8 mouse cellular contexts compared by ENCODE assay signal in genomic region chr13:49607714-49608113, GRCm38 (mm10). TPM values are rescaled to one million over a fixed set of nuclear protein-coding genes. Genes with fewer than 3 reads are reported as not detected.
DNase-seq lines count a peak whose midpoint lies in the region; ATAC-seq and TF ChIP-seq lines count a peak whose summit lies in the region.

Gene Ogn, plus strand, starts transcription at chr13:49608046.

- H3K4me2 ChIP-seq in liver, embryonic 12.5 days: no peak within 1 kb of the TSS
- H3K4me2 ChIP-seq in intestine, embryonic 16.5 days (ENCODE audit: low read depth, low read length): no peak within 1 kb of the TSS

- H3K4me1 ChIP-seq in liver, adult 2 months (ENCODE audit: control insufficient read depth, insufficient read depth, low read length): no peaks in the 10 kb centered on the region
- H3K4me1 ChIP-seq in liver, embryonic 12.5 days: no peaks in the 10 kb centered on the region
- H3K4me1 ChIP-seq in intestine, embryonic 16.5 days (ENCODE audit: control insufficient read depth, insufficient read depth, low read length): no peaks in the 10 kb centered on the region

- WGBS in liver, adult 2 months: 83% methylated on average over 4 of the region's 4 CpGs
- 88% methylated on average over 4 of the region's 4 CpGs for WGBS in liver, embryonic 12.5 days (ENCODE audit: insufficient replicate concordance)
- WGBS in intestine, embryonic 16.5 days: 53% methylated on average over 4 of the region's 4 CpGs

- H3K79me2 ChIP-seq in liver, adult 2 months (ENCODE audit: control insufficient read depth, insufficient read depth, low read length): no peaks in the 10 kb centered on the region

- no peak for TF ChIP-seq POLR2A in liver, adult 2 months (IDR thresholded peaks at IDR 0.05; ENCODE audit: extremely low read depth, insufficient read depth, low read length)

- H3K4me3 ChIP-seq in liver, adult 2 months (ENCODE audit: insufficient read depth, low read depth, low read length): no peak within 1 kb of the TSS
- H3K4me3 ChIP-seq in liver, embryonic 12.5 days: no peak within 1 kb of the TSS
- H3K4me3 ChIP-seq in gastrocnemius, adult 2 months: peak within 1 kb of the TSS; percentile 62
- H3K4me3 ChIP-seq in intestine, embryonic 16.5 days (ENCODE audit: low read length): peak within 1 kb of the TSS; percentile 42

- H3K27me3 ChIP-seq in liver, adult 2 months (ENCODE audit: control insufficient read depth, insufficient read depth, low read length): no peaks in the 10 kb centered on the region
- no peaks in the 10 kb centered on the region for H3K27me3 ChIP-seq in liver, embryonic 12.5 days (replicated peaks)
- no peaks in the 10 kb centered on the region for H3K27me3 ChIP-seq in intestine, embryonic 16.5 days (replicated peaks; ENCODE audit: control insufficient read depth, insufficient read depth, low read length)

- no peak for ATAC-seq in liver, embryonic 12.5 days
- peak; percentile 58; the same call in 1 of the 2 replicates for ATAC-seq in intestine, embryonic 16.5 days
- no peak for ATAC-seq in CD4-positive, CD25-positive, alpha-beta regulatory T cell, adult 4 months

- H3K9ac ChIP-seq in liver, adult 2 months (ENCODE audit: low read depth, low read length): no peak within 1 kb of the TSS
- H3K9ac ChIP-seq in liver, embryonic 12.5 days: no peak within 1 kb of the TSS
- no peak within 1 kb of the TSS for H3K9ac ChIP-seq in intestine, embryonic 16.5 days (ENCODE audit: low read depth, low read length)

- H3K9me3 ChIP-seq in liver, embryonic 12.5 days (replicated peaks): no peaks in the 10 kb centered on the region
- no peaks in the 10 kb centered on the region for H3K9me3 ChIP-seq in intestine, embryonic 16.5 days (ENCODE audit: control insufficient read depth, low read length)

- intact Hi-C loops in gastrocnemius, adult 2 months (cut with DNase I): no loop called here

- peak; percentile 23 for DNase-seq in liver, adult 2 months (ENCODE audit: extremely low read depth, low read depth, low spot score)
- peak; percentile 32 for DNase-seq in gastrocnemius, adult 2 months
- peak; percentile 21 to 23 for DNase-seq in lung, postnatal 4 days
- no peak for DNase-seq in layer of hippocampus, postnatal 25 days (ENCODE audit: extremely low spot score in 1 of 2, low spot score in 1 of 2)
- no peak for DNase-seq in thymus, postnatal 10 days (ENCODE audit: low spot score in 2 of 2)

- no peak for TF ChIP-seq CTCF in liver, adult 2 months (IDR thresholded peaks at IDR 0.05; ENCODE audit: low read depth, low read length)
- no peak for TF ChIP-seq CTCF in gastrocnemius, adult 2 months (IDR thresholded peaks at IDR 0.05)

- H3K27ac ChIP-seq in liver, adult 2 months (replicated peaks; ENCODE audit: insufficient read depth, low read depth, low read length): no peak within 1 kb of the TSS
- H3K27ac ChIP-seq in liver, embryonic 12.5 days: no peak within 1 kb of the TSS
- peak within 1 kb of the TSS; percentile 81 for H3K27ac ChIP-seq in gastrocnemius, adult 2 months
- peak within 1 kb of the TSS; percentile 51 for H3K27ac ChIP-seq in intestine, embryonic 16.5 days (ENCODE audit: low read length)

- no peaks in the 10 kb centered on the region for H3K36me3 ChIP-seq in liver, adult 2 months (ENCODE audit: control insufficient read depth, insufficient read depth, low read length)
- peaks cover 3% of the 10 kb centered on the region; the same call in 1 of the 2 replicates for H3K36me3 ChIP-seq in liver, embryonic 12.5 days
- H3K36me3 ChIP-seq in intestine, embryonic 16.5 days (ENCODE audit: control insufficient read depth, insufficient read depth, low read length): no peaks in the 10 kb centered on the region

RNA-seq across cellular contexts. Expression of gene Ogn, which starts in this region (rescaled TPM):
- 1.9 and 2.4 TPM in 2 replicates for total RNA-seq in liver, adult 2 months (2014; rRNA removed)
- 0.23 and 0.47 TPM in 2 replicates for polyA plus RNA-seq in liver, adult 2 months (2012; rRNA removed)
- polyA plus RNA-seq in liver, embryonic 12.5 days (2016; fragmentation: Nextera tagmentation; extraction: Ambion mirVana): 2.0 and 2.7 TPM in 2 replicates
- total RNA-seq in gastrocnemius, adult 2 months (2021): 10 to 100 TPM; 21.3 to 46.8 TPM
- 58.7 and 60.5 TPM in 2 replicates for polyA plus RNA-seq in intestine, embryonic 16.5 days (2015; fragmentation: Nextera tagmentation; extraction: Ambion mirVana)
- total RNA-seq in layer of hippocampus, postnatal 25 days (2021): 1 to 10 TPM; 2.5 to 2.9 TPM
- under 1 TPM; 0.16 to 0.30 TPM for polyA plus RNA-seq in CD4-positive, CD25-positive, alpha-beta regulatory T cell, adult 4 months (2017; shearing (Covaris generic))

Comparison
In these comparisons a context has a peak if more than half of its experiments do, and no peak if none do; other contexts are left out.
1. RNA of gene Ogn (polyA plus RNA-seq): 58.7 to 60.5 TPM in intestine, embryonic 16.5 days; 2.0 to 2.7 TPM in liver, embryonic 12.5 days, 0.16 to 0.30 TPM in CD4-positive, CD25-positive, alpha-beta regulatory T cell, adult 4 months and 0.23 to 0.47 TPM in liver, adult 2 months; every median in the first group is over 10 times any median in the second.
2. DNase-seq: peak in liver, adult 2 months (single experiment), gastrocnemius, adult 2 months (single experiment) and lung, postnatal 4 days (2 of 2); none in layer of hippocampus, postnatal 25 days (0 of 2) and thymus, postnatal 10 days (0 of 2).
3. H3K27ac ChIP-seq: peak in gastrocnemius, adult 2 months (single experiment) and intestine, embryonic 16.5 days (single experiment); none in liver, adult 2 months (single experiment) and liver, embryonic 12.5 days (single experiment).
4. H3K4me3 ChIP-seq: peak in gastrocnemius, adult 2 months (single experiment) and intestine, embryonic 16.5 days (single experiment); none in liver, adult 2 months (single experiment) and liver, embryonic 12.5 days (single experiment).